Mouse (Mus musculus): ENCODE measurements at regions not wholly inside any gene's neighbourhood (a gene's known extent, or its start where the extent isn't known, plus 50 kb on each side); places are given as distances from the start of the nearest gene placed in this dataset.

DNA sequence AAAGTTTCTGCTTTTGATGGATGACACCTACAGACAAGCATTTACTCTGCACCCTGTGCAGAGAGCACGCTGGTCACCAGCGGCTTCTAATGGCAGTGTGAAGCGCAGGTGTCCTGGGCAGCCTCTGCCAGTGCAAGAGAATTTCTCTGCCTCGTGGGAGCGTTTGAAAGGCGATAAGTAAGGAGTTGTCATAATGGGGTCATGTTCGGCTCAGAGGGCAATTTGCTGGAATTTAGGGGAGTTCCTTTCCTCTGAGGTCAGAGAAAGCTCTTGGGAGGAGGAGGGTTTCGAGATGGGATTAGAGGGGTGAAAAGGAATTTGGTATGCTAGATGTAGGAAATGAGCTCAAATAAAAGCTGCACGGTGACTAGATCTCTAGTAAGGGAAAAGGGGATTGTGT is 144.5 kb downstream of the Ttc32 start:
- DNase-seq (ENCODE audit: low spot score in 2 of 2): no peak

GRCm38 (mm10) chr12:9176198-9176597 is 146.4 kb downstream of the Ttc32 start:
- DNase-seq (ENCODE audit: low spot score in 2 of 2): no peak

GRCm38 (mm10) chr12:9178626-9179025 is 148.8 kb downstream of the Ttc32 start:
- no peak for DNase-seq (ENCODE audit: low spot score in 2 of 2)

DNA sequence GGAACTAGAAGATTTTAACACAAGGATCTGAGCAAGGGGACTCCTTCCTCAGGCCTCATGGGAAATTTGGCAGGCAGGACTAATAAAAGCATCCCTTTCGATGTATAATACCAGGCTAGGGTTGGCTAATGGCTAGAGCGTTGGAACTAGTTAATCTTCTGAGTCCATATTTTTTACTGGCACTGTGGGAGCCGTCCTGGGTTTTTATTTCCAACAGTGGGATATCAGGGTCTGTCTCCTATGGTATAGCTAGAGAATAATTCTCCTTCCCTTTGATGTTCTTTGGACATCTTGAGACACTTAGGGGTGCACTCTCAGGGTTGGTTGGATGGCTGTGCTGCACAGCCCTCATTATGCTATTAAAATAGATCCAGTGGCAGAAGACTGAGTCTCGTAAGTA is 150.9 kb downstream of the Ttc32 start:
- no peak for DNase-seq (ENCODE audit: low spot score in 2 of 2)

GRCm38 (mm10) chr12:9191721-9192120 is 161.9 kb downstream of the Ttc32 start:
- no peak for DNase-seq (ENCODE audit: low spot score in 2 of 2)

DNA sequence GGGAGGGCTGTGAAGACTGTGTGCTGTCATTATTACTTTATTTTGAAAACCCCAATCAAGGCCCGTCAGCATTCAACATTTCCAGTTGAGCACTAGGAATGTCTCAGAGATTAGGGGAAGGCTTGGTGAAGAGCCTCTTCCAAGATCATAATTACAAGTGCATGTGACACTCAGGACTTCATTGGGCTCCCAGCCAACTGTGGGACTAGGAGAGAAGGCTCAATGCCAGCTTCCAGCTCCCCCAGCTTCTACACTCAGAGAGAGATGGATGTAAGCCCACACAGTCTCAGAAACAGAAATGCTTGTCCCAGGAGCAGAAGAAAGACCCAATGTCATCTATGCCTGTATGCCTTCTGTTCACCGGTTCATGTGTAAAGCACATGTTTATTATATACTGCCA is 169.5 kb downstream of the Ttc32 start:
- DNase-seq (ENCODE audit: low spot score in 2 of 2): no peak

- DNase-seq (ENCODE audit: low spot score in 2 of 2): no peak
Observed at GRCm38 (mm10) chr12:9212211-9212610, 182.4 kb downstream of the Ttc32 start.

DNA sequence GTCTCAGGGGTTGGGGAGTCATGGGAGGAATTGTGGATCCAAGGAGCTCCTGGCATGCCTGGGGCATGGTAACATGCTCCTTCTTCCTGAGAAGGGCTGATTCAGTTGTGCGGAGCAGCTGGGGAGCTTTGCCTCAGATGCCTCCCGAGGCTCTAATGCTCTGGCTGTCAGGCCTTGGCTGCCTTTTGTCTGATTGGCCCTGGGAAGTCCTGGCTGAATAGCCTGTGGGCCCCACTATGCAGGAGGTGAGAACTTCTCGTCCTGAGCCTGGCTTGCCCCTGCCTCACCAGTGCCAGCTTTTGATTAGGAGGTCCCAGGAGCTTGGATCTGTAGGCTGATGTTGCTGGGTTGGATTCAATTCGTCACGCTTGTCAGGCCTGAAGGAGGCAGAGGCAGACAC is 195.2 kb downstream of the Ttc32 start:
- no peak for DNase-seq (ENCODE audit: low spot score in 2 of 2)

DNA sequence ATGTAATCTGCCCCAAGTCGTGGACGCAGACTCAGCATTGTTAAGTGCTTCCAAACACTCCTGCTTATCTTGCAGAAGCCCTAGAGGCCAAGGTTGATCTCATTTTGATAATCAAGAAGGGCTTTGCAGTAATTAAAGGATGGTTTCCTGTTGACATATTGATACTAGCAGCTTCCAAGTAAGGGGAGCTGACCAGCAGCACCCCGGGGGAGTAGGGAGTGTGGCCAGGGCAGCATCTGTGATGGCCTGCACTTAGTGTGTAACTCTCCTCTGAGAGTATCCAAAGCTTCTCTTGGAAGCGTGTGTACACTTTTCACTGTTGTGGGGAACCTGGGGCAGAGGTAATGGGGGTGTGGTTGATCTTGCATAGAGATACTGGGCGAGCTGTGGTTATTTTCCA is 198.1 kb downstream of the Ttc32 start:
- DNase-seq (ENCODE audit: low spot score in 2 of 2): no peak

GRCm38 (mm10) chr12:9228486-9228885 is 198.7 kb downstream of the Ttc32 start:
- DNase-seq (ENCODE audit: low spot score in 2 of 2): peak; percentile 5 to 16

- no peak for DNase-seq (ENCODE audit: low spot score in 2 of 2)
Observed at GRCm38 (mm10) chr12:9229981-9230380, 200.2 kb downstream of the Ttc32 start.

DNA sequence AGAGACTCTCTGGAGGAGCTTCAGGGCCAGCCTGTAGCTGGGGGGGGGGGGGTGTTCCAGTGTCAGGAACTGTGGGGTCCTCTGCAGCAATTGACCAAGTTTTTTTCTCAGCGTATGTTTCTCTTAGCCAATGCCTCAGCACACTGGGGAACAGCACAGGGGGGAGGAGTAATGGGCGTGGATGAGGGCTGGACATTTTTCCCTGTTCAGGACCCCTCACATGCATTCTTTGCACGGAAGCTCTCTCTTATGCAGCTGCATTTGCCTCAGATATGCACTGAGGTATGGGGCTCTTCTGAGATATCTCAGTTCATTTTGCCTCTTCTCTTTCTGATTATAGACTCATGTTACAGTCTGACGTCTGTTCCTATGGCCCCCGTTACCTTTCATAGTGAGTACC is 200.8 kb downstream of the Ttc32 start:
- DNase-seq (ENCODE audit: low spot score in 2 of 2): no peak

DNA sequence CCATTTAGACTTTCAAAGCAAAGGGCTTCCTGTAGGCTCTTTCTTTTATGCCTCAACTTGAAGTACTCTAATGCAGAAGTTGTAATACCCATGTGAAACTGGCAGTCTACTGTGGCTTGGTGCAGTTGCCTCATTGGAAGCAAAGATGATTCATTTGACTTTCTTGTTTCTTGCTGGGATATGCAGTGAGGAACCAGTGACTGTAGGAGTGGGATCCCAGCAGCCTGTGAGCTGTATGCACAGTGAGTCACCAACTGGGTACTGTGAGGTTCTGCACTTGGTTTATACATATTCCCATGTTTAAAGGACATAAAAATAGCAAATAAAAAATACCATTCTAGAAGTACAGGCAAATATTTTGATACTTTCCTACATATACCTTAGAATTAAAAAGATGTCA is 202.6 kb downstream of the Ttc32 start:
- DNase-seq (ENCODE audit: low spot score in 2 of 2): peak; percentile 5 to 9

DNA sequence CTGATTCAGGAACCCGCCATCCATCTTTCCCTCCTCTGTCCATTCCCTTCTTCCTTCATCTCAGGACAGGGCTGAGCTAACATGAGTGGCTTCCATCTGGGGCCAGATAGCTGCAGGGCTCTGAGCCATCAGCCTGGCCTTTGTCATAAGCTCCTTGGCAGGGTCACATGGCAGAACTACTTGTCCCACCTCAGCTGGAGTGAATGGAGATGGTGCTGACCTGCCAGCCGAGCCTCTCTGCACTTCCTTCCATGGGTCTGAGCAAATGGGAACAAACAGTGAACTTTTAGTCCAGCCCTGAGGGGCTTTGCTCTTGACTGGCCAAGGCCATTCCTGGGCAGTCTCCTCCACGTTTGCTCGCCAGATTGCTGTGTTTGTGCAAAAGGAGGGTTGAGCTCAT is 206.1 kb downstream of the Ttc32 start:
- DNase-seq (ENCODE audit: low spot score in 2 of 2): no peak

DNA sequence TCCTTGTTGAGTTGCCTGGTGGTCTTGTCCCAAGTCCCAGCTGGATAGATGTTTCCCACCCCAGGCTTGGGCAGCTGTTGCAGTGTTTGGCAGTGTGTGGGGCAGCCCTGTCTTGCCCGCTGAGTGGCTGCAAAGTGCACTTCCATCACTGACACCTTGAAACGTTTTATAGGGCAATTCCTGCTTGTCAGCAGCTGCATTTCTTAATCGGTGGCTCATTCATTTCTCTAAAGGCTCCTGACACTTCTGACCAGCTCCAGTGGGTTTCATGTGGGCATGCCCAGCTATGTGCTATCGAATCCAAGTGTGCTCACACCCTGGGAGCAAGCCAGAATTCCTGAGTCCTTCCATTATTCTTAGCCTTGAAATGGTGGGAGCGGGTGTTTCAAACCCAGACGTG is 207.7 kb downstream of the Ttc32 start:
- no peak for DNase-seq (ENCODE audit: low spot score in 2 of 2)

DNA sequence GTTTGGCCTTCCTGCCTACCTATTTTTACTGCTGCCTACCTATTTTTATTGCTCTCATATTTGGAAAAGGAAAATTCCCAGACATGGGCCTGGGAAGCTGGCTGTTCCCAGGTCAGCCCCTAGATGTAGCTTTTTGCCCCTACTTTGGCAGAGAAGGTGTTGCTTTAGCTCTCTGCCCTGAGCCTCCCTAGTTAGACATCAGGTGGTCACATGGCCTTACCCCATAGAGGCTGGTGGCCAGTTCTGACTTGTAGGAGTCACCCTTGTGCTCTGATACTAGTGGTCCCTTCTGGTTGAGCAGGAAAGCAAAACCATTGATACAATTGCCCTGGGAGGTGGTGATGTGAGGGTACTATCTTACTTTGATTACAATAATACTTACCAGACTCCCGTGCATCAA is 208.2 kb downstream of the Ttc32 start:
- no peak for DNase-seq (ENCODE audit: low spot score in 2 of 2)

DNA sequence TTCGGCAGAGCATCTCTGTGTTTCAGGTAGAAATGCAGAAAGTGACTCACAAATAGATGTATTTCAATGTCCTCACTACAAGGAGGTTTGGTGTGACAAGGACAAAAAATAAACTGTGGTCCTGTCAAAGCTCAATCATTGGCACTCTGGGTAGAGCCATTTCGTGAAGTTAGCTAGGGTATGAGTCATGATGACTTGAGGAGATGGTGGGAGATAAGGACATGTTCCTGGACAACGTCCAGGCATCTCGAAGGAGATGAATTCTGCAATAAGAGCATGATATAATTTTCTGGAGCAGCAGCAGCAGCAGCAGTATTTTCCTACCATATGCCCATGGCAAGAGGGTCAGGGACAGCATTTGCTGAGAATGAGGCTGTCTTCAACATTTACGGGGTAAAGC is 217.7 kb downstream of the Ttc32 start:
- no peak for DNase-seq (ENCODE audit: low spot score in 2 of 2)

DNA sequence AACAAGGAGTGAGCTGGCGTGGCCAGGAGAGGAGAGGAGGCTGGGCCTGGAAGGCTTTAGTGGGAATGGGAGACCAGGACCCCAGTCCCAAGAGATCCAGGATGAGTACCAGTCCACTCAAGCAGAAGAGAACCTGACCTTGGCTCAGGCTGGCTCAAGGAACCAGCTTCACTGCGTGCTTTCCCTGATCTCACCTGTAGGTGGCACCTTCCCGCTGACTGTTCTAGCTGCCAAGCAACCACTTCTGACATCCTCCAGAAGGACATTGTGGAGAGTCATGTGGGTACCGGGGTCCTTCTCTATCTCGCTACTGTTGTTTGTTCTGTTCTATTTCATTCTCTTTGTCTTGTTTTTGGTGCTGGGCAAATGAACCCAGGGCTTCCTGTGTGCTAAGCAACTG is 222.0 kb downstream of the Ttc32 start:
- DNase-seq (ENCODE audit: low spot score in 2 of 2): peak; percentile 18 to 61

DNA sequence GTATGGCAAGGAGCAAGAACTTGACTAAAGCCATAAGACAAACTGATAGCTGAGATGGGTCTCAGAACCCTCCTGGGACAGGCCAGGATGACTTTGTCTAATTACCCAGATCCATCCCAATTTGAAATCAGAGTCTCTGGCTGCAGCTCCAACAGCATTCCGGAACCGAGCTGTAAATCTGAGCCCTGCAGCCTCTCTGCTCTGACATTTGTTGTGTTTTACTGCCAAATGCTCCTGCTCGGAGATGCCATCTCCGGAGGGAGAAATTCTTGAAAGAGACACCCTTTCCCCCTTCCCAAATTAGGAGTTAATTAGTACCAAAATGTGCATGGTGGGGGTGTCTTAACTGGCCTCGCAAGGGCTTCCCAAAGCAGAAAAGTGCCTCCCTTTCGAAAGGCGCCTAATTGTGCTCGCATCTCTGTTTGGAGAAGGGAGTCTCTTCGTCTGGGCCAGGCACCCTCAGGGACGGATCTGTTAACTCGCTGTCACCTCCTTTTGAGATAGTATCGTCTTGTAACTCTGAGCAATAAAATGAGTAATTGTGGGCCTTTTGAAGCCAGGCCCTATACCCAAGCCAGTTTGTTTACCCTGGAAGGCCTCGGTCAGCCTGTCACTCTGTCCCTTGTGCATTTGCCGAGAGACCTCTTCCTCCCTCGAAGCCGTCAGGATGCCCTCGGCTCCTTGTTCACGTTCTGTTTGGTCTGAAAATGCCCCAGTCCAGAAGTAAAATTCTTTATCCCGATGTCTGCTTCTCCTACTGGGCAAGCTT is 223.7 kb downstream of the Ttc32 start:
- DNase-seq (ENCODE audit: low spot score in 2 of 2): no peak

DNA sequence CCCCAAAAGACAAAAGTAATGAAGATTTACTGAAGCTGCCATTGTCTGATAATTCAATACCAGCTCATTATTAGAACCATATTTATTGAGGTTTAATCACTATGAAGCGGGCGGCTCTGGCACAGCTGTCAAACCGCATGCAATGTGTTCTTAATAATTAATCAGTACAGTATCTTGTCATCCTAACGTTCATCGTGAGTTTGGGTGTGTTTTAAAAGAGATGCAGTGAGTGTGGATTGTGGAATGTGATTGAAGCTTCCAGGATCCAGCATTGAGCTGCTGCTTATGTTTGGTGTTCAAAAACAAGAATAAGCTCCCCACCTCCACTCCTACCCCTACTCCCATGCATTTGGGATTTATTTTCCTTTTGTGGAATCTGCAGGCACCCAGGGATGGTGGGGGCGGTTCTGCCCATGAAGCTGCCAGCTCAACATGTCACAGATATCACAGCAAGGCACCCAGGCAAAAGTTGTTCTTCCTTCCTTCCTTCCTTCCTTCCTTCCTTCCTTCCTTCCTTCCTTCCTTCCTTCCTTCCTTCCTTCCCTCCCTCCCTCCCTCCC is 224.6 kb downstream of the Ttc32 start:
- peak; percentile 10 to 22 for DNase-seq (ENCODE audit: low spot score in 2 of 2)

GRCm38 (mm10) chr12:9255661-9256486 is 226.1 kb downstream of the Ttc32 start:
- no peak for DNase-seq (ENCODE audit: low spot score in 2 of 2)

DNA sequence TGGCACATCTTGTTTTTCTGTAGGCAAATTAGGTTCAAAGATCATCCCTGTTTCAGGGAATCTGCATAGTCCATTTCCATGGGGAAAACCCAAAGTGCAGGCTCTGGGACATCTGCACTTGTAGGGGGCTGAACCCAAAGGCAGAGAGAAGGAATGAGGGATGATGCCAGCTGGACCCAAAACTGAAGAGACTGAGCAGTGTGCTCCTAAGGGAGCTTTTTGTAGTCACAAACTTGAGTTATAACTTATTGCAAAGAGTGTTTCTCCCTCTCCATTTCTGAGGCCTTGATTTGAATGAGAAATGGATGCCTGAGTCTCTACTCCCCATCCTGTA is 226.7 kb downstream of the Ttc32 start:
- no peak for DNase-seq (ENCODE audit: low spot score in 2 of 2)

DNA sequence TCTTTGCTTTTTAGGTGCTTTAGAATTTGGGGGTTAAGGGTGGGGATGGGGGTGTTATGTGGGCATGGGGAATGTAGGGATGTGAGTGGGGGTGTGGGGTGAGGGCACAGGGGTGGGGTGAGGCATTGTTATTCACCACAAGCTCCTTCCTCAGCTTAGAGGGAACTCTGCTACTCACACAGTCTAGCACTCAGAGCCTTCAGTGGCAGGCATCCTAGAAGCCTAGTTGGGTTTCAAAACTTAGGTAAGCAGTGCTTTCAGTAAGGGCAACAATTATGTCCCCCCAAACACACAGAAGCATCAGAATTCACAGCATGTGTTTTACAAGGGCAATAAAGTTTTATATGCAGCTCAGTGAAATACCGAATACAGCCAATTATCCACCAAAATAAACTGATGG is 228.4 kb downstream of the Ttc32 start:
- no peak for DNase-seq (ENCODE audit: low spot score in 2 of 2)
